Mouse (Mus musculus): Measurements from ENCODE around the gene 9130023H24Rik. TPM values are rescaled to one million over a fixed set of nuclear protein-coding genes. Genes with fewer than 3 reads are reported as not detected.

The 9130023H24Rik gene
- polyA plus RNA-seq, 1 experiment from 2014 or later: 6.6 TPM

DNA sequence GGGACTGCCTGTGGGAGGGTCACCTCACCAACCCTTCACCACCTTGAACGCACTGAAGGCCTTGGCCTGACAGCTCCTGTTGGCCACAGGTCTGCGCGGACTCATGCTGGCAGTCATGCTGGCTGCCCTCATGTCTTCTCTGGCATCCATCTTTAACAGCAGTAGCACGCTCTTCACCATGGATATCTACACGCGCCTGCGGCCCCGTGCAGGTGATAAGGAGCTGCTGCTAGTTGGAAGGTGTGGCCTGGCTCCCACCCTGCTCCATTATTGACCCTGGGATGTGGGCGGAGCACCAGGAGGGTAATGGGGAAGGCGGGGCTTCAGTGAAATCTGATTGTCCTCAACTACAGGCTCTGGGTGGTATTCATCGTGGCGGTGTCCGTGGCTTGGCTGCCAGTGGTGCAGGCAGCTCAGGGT is 32.6 kb upstream of the 9130023H24Rik start:
- peaks cover 19% of the 10 kb centered on the region for H3K36me3 ChIP-seq (ENCODE audit: control insufficient read depth, insufficient read depth, low read length)
- no peak overlapping the region for H3K9ac ChIP-seq (ENCODE audit: low read depth, low read length)
- no peak overlapping the region for H3K4me3 ChIP-seq (ENCODE audit: low read depth, low read length)
- 24% methylated on average over 13 of the region's 13 CpGs for WGBS (ENCODE audit: insufficient replicate concordance)
- peak overlapping the region; percentile 20 for H3K4me2 ChIP-seq
- ATAC-seq (replicated peaks; ENCODE audit: insufficient number of reproducible peaks, low FRiP score, low TSS enrichment): peak; percentile 90
- H3K27ac ChIP-seq (ENCODE audit: low read depth, low read length): no peak overlapping the region
- 0 out of 2 replicates have a peak, but pooled peaks cover 4% of the 10 kb centered on the region for H3K4me1 ChIP-seq (ENCODE audit: control insufficient read depth, insufficient read depth, low read length)
- no peaks in the 10 kb centered on the region for H3K9me3 ChIP-seq (replicated peaks; ENCODE audit: control insufficient read depth, low read length)
- H3K27me3 ChIP-seq (ENCODE audit: control insufficient read depth, insufficient read depth, low read length): no peaks in the 10 kb centered on the region

DNA sequence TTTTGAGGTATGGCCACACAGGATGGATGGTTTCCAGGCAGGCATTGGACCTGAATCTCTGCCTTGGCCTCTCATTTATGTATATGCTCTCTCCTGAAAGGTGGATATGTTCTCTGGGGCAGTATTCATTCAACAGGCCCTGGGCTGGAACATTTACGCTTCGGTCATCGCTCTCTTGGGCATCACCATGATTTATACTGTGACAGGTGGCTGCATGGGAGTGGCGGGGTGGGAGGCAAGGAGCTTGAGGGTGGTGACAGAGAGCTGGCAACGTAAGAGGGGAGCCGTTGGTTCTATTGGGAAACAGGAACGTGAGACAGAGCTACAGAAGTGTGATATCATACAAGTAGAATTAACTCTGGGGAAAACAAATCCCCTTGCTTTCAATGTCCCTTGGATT is 30.0 kb upstream of the 9130023H24Rik start:
- ATAC-seq (replicated peaks; ENCODE audit: insufficient number of reproducible peaks, low FRiP score, low TSS enrichment): no peak
- Histone ChIP-seq H3K4me3 (ENCODE audit: low read depth, low read length) (no peak overlapping the region), H3K9ac (ENCODE audit: low read depth, low read length) (no peak overlapping the region), H3K27ac (ENCODE audit: low read depth, low read length) (no peak overlapping the region), H3K27me3 (ENCODE audit: control insufficient read depth, insufficient read depth, low read length) (no peaks in the 10 kb centered on the region), H3K4me2 (no peak overlapping the region), H3K4me1 (ENCODE audit: control insufficient read depth, insufficient read depth, low read length) (0 out of 2 replicates have a peak, but pooled peaks cover 4% of the 10 kb centered on the region), H3K36me3 (ENCODE audit: control insufficient read depth, insufficient read depth, low read length) (peaks cover 10% of the 10 kb centered on the region; the same call in 1 of the 2 replicates), H3K9me3 (replicated peaks; ENCODE audit: control insufficient read depth, low read length) (no peaks in the 10 kb centered on the region)
- WGBS (ENCODE audit: insufficient replicate concordance): 80% methylated on average over 7 of the region's 7 CpGs

- no peak overlapping the region for H3K9ac ChIP-seq (ENCODE audit: low read depth, low read length)
- no peak overlapping the region for H3K27ac ChIP-seq (ENCODE audit: low read depth, low read length)
- no peaks in the 10 kb centered on the region for H3K27me3 ChIP-seq (ENCODE audit: control insufficient read depth, insufficient read depth, low read length)
- 0 out of 2 replicates have a peak, but pooled peaks cover 4% of the 10 kb centered on the region for H3K4me1 ChIP-seq (ENCODE audit: control insufficient read depth, insufficient read depth, low read length)
- no peak overlapping the region for H3K4me2 ChIP-seq
- 61% methylated on average over 13 of the region's 13 CpGs for WGBS (ENCODE audit: insufficient replicate concordance)
- no peak overlapping the region for H3K4me3 ChIP-seq (ENCODE audit: low read depth, low read length)
- H3K9me3 ChIP-seq (replicated peaks; ENCODE audit: control insufficient read depth, low read length): no peaks in the 10 kb centered on the region
- H3K36me3 ChIP-seq (ENCODE audit: control insufficient read depth, insufficient read depth, low read length): peaks cover 8% of the 10 kb centered on the region; the same call in 1 of the 2 replicates
- ATAC-seq (replicated peaks; ENCODE audit: insufficient number of reproducible peaks, low FRiP score, low TSS enrichment): no peak
Observed at GRCm38 (mm10) chr7:128267391-128267790, 29.6 kb upstream of the 9130023H24Rik start.

DNA sequence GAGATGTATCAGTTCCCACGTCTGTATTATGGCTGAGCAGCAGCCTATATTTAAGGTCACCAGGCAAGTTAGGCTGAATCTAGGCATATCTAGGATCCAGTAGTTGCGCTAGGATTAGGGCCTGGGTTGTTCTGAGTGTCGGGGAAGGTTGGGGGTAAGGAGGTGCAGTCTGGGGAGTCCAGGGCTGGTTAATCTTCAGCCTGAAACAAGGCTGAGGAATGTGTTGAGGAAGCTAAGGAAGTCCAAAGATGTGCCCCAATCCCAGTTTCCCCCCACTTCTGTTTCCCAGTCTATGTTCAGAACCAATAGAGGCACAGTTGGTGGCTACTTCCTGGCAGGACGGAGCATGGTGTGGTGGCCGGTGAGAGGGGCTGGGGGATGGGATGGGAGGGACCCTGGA is 28.2 kb upstream of the 9130023H24Rik start:
- no peak overlapping the region for H3K9ac ChIP-seq (ENCODE audit: low read depth, low read length)
- H3K9me3 ChIP-seq (replicated peaks; ENCODE audit: control insufficient read depth, low read length): no peaks in the 10 kb centered on the region
- 0 out of 2 replicates have a peak, but pooled peaks cover 4% of the 10 kb centered on the region for H3K4me1 ChIP-seq (ENCODE audit: control insufficient read depth, insufficient read depth, low read length)
- WGBS (ENCODE audit: insufficient replicate concordance): 70% methylated on average over 5 of the region's 5 CpGs
- no peak overlapping the region for H3K27ac ChIP-seq (ENCODE audit: low read depth, low read length)
- no peak for ATAC-seq (replicated peaks; ENCODE audit: insufficient number of reproducible peaks, low FRiP score, low TSS enrichment)
- no peak overlapping the region for H3K4me2 ChIP-seq
- H3K4me3 ChIP-seq (ENCODE audit: low read depth, low read length): no peak overlapping the region
- H3K36me3 ChIP-seq (ENCODE audit: control insufficient read depth, insufficient read depth, low read length): no peaks in the 10 kb centered on the region
- no peaks in the 10 kb centered on the region for H3K27me3 ChIP-seq (ENCODE audit: control insufficient read depth, insufficient read depth, low read length)

DNA sequence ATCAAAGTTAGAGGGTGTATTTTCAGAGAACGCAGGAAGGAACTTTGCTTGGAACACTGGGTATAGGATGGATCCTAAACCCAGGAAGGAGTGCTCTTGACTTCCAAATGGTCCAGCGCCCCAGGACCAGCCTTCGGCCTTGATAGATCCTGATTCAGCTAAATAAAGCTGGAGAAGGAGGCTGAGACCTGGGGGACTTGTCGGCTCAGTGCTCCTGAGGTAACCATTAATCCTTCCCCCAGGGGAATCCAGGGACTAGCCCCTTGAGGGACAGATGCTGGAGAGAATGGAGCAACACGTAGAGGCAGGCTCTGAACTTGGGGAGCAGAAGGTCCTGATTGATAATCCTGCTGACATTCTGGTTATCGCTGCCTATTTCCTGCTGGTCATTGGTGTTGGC is 27.6 kb upstream of the 9130023H24Rik start, which contains the start of gene Slc5a2:
Gene Slc5a2, plus strand, starts transcription at position 247 of the 400 bp plus-strand sequence.
- Histone ChIP-seq H3K27me3 (ENCODE audit: control insufficient read depth, insufficient read depth, low read length) (no peaks in the 10 kb centered on the region), H3K4me1 (ENCODE audit: control insufficient read depth, insufficient read depth, low read length) (0 out of 2 replicates have a peak, but pooled peaks cover 4% of the 10 kb centered on the region), H3K9ac (ENCODE audit: low read depth, low read length) (no peak within 1 kb of the TSS), H3K27ac (ENCODE audit: low read depth, low read length) (no peak within 1 kb of the TSS), H3K4me2 (no peak within 1 kb of the TSS), H3K36me3 (ENCODE audit: control insufficient read depth, insufficient read depth, low read length) (no peaks in the 10 kb centered on the region), H3K9me3 (replicated peaks; ENCODE audit: control insufficient read depth, low read length) (no peaks in the 10 kb centered on the region), H3K4me3 (ENCODE audit: low read depth, low read length) (no peak within 1 kb of the TSS)
- no peak for ATAC-seq (replicated peaks; ENCODE audit: insufficient number of reproducible peaks, low FRiP score, low TSS enrichment)
- 71% methylated on average over 6 of the region's 6 CpGs for WGBS (ENCODE audit: insufficient replicate concordance)

- H3K9me3 ChIP-seq (replicated peaks; ENCODE audit: control insufficient read depth, low read length): no peaks in the 10 kb centered on the region
- 35% methylated on average over 5 of the region's 5 CpGs for WGBS (ENCODE audit: insufficient replicate concordance)
- H3K27me3 ChIP-seq (ENCODE audit: control insufficient read depth, insufficient read depth, low read length): no peaks in the 10 kb centered on the region
- ATAC-seq (replicated peaks; ENCODE audit: insufficient number of reproducible peaks, low FRiP score, low TSS enrichment): no peak
- H3K9ac ChIP-seq (ENCODE audit: low read depth, low read length): no peak overlapping the region
- no peak overlapping the region for H3K4me3 ChIP-seq (ENCODE audit: low read depth, low read length)
- H3K27ac ChIP-seq (ENCODE audit: low read depth, low read length): no peak overlapping the region
- 0 out of 2 replicates have a peak, but pooled peaks cover 6% of the 10 kb centered on the region for H3K36me3 ChIP-seq (ENCODE audit: control insufficient read depth, insufficient read depth, low read length)
- peaks cover 10% of the 10 kb centered on the region for H3K4me1 ChIP-seq (ENCODE audit: control insufficient read depth, insufficient read depth, low read length)
- H3K4me2 ChIP-seq: no peak overlapping the region
Observed at GRCm38 (mm10) chr7:128256783-128257334, 19.0 kb upstream of the 9130023H24Rik start.

GRCm38 (mm10) chr7:128255757-128256156 is 17.9 kb upstream of the 9130023H24Rik start:
- Histone ChIP-seq H3K36me3 (ENCODE audit: control insufficient read depth, insufficient read depth, low read length) (peaks cover 6% of the 10 kb centered on the region; the same call in 1 of the 2 replicates), H3K9ac (ENCODE audit: low read depth, low read length) (no peak overlapping the region), H3K4me2 (no peak overlapping the region), H3K9me3 (replicated peaks; ENCODE audit: control insufficient read depth, low read length) (no peaks in the 10 kb centered on the region), H3K27me3 (ENCODE audit: control insufficient read depth, insufficient read depth, low read length) (no peaks in the 10 kb centered on the region), H3K27ac (ENCODE audit: low read depth, low read length) (no peak overlapping the region), H3K4me1 (ENCODE audit: control insufficient read depth, insufficient read depth, low read length) (peaks cover 10% of the 10 kb centered on the region), H3K4me3 (ENCODE audit: low read depth, low read length) (no peak overlapping the region)
- no peak for ATAC-seq (replicated peaks; ENCODE audit: insufficient number of reproducible peaks, low FRiP score, low TSS enrichment)
- 80% methylated on average over 5 of the region's 5 CpGs for WGBS (ENCODE audit: insufficient replicate concordance)

DNA sequence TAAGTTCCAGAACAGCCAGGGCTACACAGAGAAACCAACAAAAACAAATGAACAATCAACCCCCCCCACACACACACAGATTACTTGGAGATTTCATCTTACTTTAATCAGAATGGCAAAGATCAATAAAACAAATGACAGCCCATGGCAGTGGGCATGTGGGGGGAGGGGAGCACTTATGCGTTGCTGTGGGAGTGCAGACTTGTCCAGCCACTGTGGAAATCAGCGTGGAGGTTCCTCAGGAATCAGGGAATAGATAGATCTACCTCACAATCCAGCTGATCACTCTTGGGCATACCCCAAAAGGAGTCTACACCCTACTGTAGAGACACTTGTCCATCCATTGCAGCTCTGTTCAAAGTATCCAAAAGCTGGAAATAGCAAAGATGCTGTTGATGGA is 17.1 kb upstream of the 9130023H24Rik start:
- Histone ChIP-seq H3K27me3 (ENCODE audit: control insufficient read depth, insufficient read depth, low read length) (no peaks in the 10 kb centered on the region), H3K4me3 (ENCODE audit: low read depth, low read length) (no peak overlapping the region), H3K36me3 (ENCODE audit: control insufficient read depth, insufficient read depth, low read length) (peaks cover 8% of the 10 kb centered on the region; the same call in 1 of the 2 replicates), H3K9ac (ENCODE audit: low read depth, low read length) (no peak overlapping the region), H3K9me3 (replicated peaks; ENCODE audit: control insufficient read depth, low read length) (no peaks in the 10 kb centered on the region), H3K4me1 (ENCODE audit: control insufficient read depth, insufficient read depth, low read length) (peaks cover 10% of the 10 kb centered on the region), H3K27ac (ENCODE audit: low read depth, low read length) (no peak overlapping the region), H3K4me2 (no peak overlapping the region)
- WGBS (ENCODE audit: insufficient replicate concordance): 63% methylated on average over 2 of the region's 2 CpGs
- no peak for ATAC-seq (replicated peaks; ENCODE audit: insufficient number of reproducible peaks, low FRiP score, low TSS enrichment)

DNA sequence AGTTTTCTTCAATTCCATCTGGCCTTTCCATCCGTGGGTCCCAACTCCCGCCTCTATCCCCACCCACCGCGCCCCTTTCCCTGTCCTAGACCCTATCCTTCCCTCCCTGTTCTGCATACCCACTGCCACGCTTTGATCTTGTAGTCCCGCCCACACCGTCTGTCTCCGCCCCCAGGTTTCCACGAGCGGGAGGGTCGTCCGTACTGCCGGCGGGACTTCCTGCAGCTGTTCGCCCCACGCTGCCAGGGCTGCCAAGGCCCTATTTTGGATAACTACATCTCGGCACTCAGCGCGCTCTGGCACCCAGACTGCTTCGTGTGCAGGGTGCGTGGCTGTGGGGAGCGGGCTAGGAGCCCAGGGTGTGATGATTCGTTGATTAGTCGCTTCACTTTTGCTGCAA is 14.8 kb upstream of the 9130023H24Rik start:
- no peaks in the 10 kb centered on the region for H3K27me3 ChIP-seq (ENCODE audit: control insufficient read depth, insufficient read depth, low read length)
- 27% methylated on average over 24 of the region's 24 CpGs for WGBS (ENCODE audit: insufficient replicate concordance)
- H3K9me3 ChIP-seq (replicated peaks; ENCODE audit: control insufficient read depth, low read length): no peaks in the 10 kb centered on the region
- peak overlapping the region; percentile 27 for H3K4me2 ChIP-seq
- no peak for ATAC-seq (replicated peaks; ENCODE audit: insufficient number of reproducible peaks, low FRiP score, low TSS enrichment)
- no peak overlapping the region for H3K27ac ChIP-seq (ENCODE audit: low read depth, low read length)
- peaks cover 19% of the 10 kb centered on the region for H3K4me1 ChIP-seq (ENCODE audit: control insufficient read depth, insufficient read depth, low read length)
- H3K4me3 ChIP-seq (ENCODE audit: low read depth, low read length): no peak overlapping the region
- H3K36me3 ChIP-seq (ENCODE audit: control insufficient read depth, insufficient read depth, low read length): peaks cover 13% of the 10 kb centered on the region; the same call in 1 of the 2 replicates
- H3K9ac ChIP-seq (ENCODE audit: low read depth, low read length): no peak overlapping the region
